Comparison of ENCODE assay signal across 9 mouse cellular contexts in genomic region chr12:16531956-16532859, GRCm38 (mm10).
A peak's percentile ranks its signal among the peaks of the same experiment; 100 is the strongest.
DNase-seq lines count a peak whose midpoint lies in the region; ATAC-seq and TF ChIP-seq lines count a peak whose summit lies in the region.
"Had no signal": no experiment of that assay in that cellular context is flagged by ENCODE, and none has a peak within 500 bp of the region (broad histone marks: within the 10 kb centered on the region; RNA-seq: fewer than 3 reads in every experiment).

No protein-coding gene starts in this region.

- peaks cover 3% of the 10 kb centered on the region for H3K4me1 ChIP-seq in heart, adult 2 months (ENCODE audit: control insufficient read depth, insufficient read depth, low read length)
- H3K4me1 ChIP-seq in midbrain, embryonic 15.5 days, result peaks cover 11% of the 10 kb centered on the region

- H3K27ac ChIP-seq in heart, adult 2 months, result peak overlapping the region; percentile 49
- peak overlapping the region; percentile 61 for H3K27ac ChIP-seq in midbrain, embryonic 15.5 days
- H3K27ac ChIP-seq: liver, embryonic 13.5 days had no signal

- H3K9ac ChIP-seq in heart, adult 2 months (ENCODE audit: low read depth, low read length), result no peak overlapping the region; the same call in 1 of the 2 replicates
- 0 out of 2 replicates have a peak overlapping the region, but pooled peaks have one; percentile 6 for H3K9ac ChIP-seq in midbrain, embryonic 15.5 days
- H3K9ac ChIP-seq: liver, embryonic 13.5 days had no signal

- H3K27me3 ChIP-seq in heart, adult 2 months (ENCODE audit: control insufficient read depth, insufficient read depth, low read length), result no peaks in the 10 kb centered on the region
- H3K27me3 ChIP-seq in midbrain, embryonic 15.5 days (replicated peaks), result no peaks in the 10 kb centered on the region
- H3K27me3 ChIP-seq: liver, embryonic 13.5 days had no signal

- intact Hi-C loops in heart, adult 2 months (cut with DNase I), result loop anchor here (2.0 kb wide), 2 partner anchors 717 to 925 kb away; no protein-coding TSS in a partner anchor

- H3K36me3 ChIP-seq in heart, adult 2 months (ENCODE audit: control insufficient read depth, insufficient read depth, low read length), result no peaks in the 10 kb centered on the region
- H3K36me3 ChIP-seq in midbrain, embryonic 15.5 days (replicated peaks), result 0 out of 2 replicates have a peak, but pooled peaks cover 1% of the 10 kb centered on the region

- ATAC-seq in midbrain, embryonic 15.5 days (replicated peaks), result peak; percentile 44

- H3K4me3 ChIP-seq in heart, adult 2 months, result no peak overlapping the region
- H3K4me3 ChIP-seq in midbrain, embryonic 15.5 days, result no peak overlapping the region
- H3K4me3 ChIP-seq: liver, embryonic 13.5 days had no signal

- H3K4me2 ChIP-seq in midbrain, embryonic 15.5 days, result no peak overlapping the region
- H3K4me2 ChIP-seq: liver, embryonic 13.5 days had no signal

- no peak for TF ChIP-seq POLR2A in heart, adult 2 months (IDR thresholded peaks at IDR 0.05; ENCODE audit: insufficient read depth, low read depth, low read length)

- TF ChIP-seq EP300 in heart, adult 2 months (IDR thresholded peaks at IDR 0.05; ENCODE audit: insufficient read depth, low read depth, low read length), result no peak

- DNase-seq in kidney, postnatal 10 days, result peak; percentile 25
- no peak for DNase-seq in kidney, postnatal 36 days
- DNase-seq in T-cell, adult 2 months (ENCODE audit: low spot score), result peak; percentile 85
- DNase-seq in heart, adult 2 months, result peak; percentile 50 to 69
- DNase-seq in layer of hippocampus, postnatal 10 days (ENCODE audit: low spot score in 2 of 2), result peak; percentile 46 to 59
- peak; percentile 72 for DNase-seq in thymus, postnatal 14 days
- DNase-seq in left cerebral cortex, adult 8-10 months (ENCODE audit: low spot score in 2 of 2), result no peak
- DNase-seq: liver, embryonic 13.5 days had no signal

- H3K79me2 ChIP-seq in heart, adult 2 months (replicated peaks; ENCODE audit: control insufficient read depth, insufficient read depth, low read length), result no peaks in the 10 kb centered on the region

- H3K9me3 ChIP-seq in midbrain, embryonic 15.5 days, result no peaks in the 10 kb centered on the region
- H3K9me3 ChIP-seq: liver, embryonic 13.5 days had no signal

- WGBS in heart, adult 2 months, result 37% methylated on average over 15 of the region's 15 CpGs
- WGBS in midbrain, embryonic 15.5 days, result 69% methylated on average over 15 of the region's 15 CpGs

- no peak for TF ChIP-seq CTCF in heart, adult 2 months (IDR thresholded peaks at IDR 0.05)

Comparison
In these comparisons a context has a peak if more than half of its experiments do, and no peak if none do; other contexts are left out.
1. DNase-seq: peak in kidney, postnatal 10 days (single experiment), T-cell, adult 2 months (single experiment), heart, adult 2 months (2 of 2), layer of hippocampus, postnatal 10 days (2 of 2) and thymus, postnatal 14 days (single experiment); none in kidney, postnatal 36 days (0 of 2) and left cerebral cortex, adult 8-10 months (0 of 2).